Mouse (Mus musculus) cerebellum, adult 9-10 months (tissue): ENCODE measurements around the gene Ankrd12.
A peak's percentile ranks its signal among the peaks of the same experiment; 100 is the strongest.

Source experiments
- DNase-seq: peaks from one replicate; pipeline ENCODE4 v3.0.0; 2022

Gene Ankrd12

GRCm38 (mm10) chr17:65927077-65927476, 149.8 kb downstream of the Ankrd12 start:
- no peak for DNase-seq

GRCm38 (mm10) chr17:65924218-65924617, 152.7 kb downstream of the Ankrd12 start:
- no peak for DNase-seq

- DNase-seq, result no peak
These were observed 154.9 kb downstream of the Ankrd12 start for GRCm38 (mm10) chr17:65921975-65922374.

- DNase-seq, result no peak
These were observed 157.7 kb downstream of the Ankrd12 start for GRCm38 (mm10) chr17:65919235-65919634.

GRCm38 (mm10) chr17:65916135-65916668, 160.7 kb downstream of the Ankrd12 start:
- peak; percentile 54 for DNase-seq
